Mouse (Mus musculus) embryonic facial prominence, embryonic 14.5 days (tissue): ENCODE results near the gene Zc3h7b. TPM values are rescaled to one million over a fixed set of nuclear protein-coding genes. Genes with fewer than 3 reads are reported as not detected.
A peak's percentile ranks its signal among the peaks of the same experiment; 100 is the strongest.

ENCODE experiments used
- ATAC-seq: fragments of 200-750 bp; cut with Nextera tagmentation; 2 replicates; pipeline ENCODE4 v1.8.0; 2017; ENCODE audit warnings: low read depth, moderate number of reproducible peaks, moderate TSS enrichment
- DNase-seq: peaks from one replicate; pipeline ENCODE4 v3.0.0-alpha.2; 2015; ENCODE audit warnings: low spot score
- H3K27ac ChIP-seq: fragments of 300-500 bp; sonication (generic); replicated peaks from 2 replicates; pipeline ENCODE4 v1.5.1; 2014; ENCODE audit warnings: low read depth, mild to moderate bottlenecking, low read length, moderate library complexity
- H3K27me3 ChIP-seq: fragments of 300-500 bp; sonication (generic); replicated peaks from 2 replicates; pipeline ENCODE4 v1.6.1; 2014; ENCODE audit warnings: low read length; ENCODE audit not compliant: control insufficient read depth, insufficient read depth
- H3K36me3 ChIP-seq: fragments of 300-500 bp; sonication (generic); 2 replicates; pipeline ENCODE4 v1.6.1; 2014; ENCODE audit warnings: low read length, mixed read lengths; ENCODE audit not compliant: control insufficient read depth, insufficient read depth
- H3K4me1 ChIP-seq: fragments of 300-500 bp; sonication (generic); 2 replicates; pipeline ENCODE4 v1.6.1; 2014; ENCODE audit warnings: antibody characterized with exemption, low read length; ENCODE audit not compliant: control insufficient read depth, insufficient read depth
- H3K4me2 ChIP-seq: fragments of 300-500 bp; sonication (generic); 2 replicates; pipeline ENCODE4 v1.6.1; 2014; ENCODE audit warnings: low read depth, mild to moderate bottlenecking, low read length, moderate library complexity, mixed read lengths
- H3K4me3 ChIP-seq: fragments of 300-500 bp; sonication (generic); 2 replicates; pipeline ENCODE4 v1.5.1; 2014; ENCODE audit warnings: low read depth, mild to moderate bottlenecking, low read length
- H3K9ac ChIP-seq: fragments of 300-500 bp; sonication (generic); 2 replicates; pipeline ENCODE4 v1.6.1; 2014; ENCODE audit warnings: low read depth, mild to moderate bottlenecking, low read length, moderate library complexity, mixed read lengths
- H3K9me3 ChIP-seq: fragments of 300-500 bp; sonication (generic); 2 replicates; pipeline ENCODE4 v1.6.1; 2016; ENCODE audit warnings: low read length; ENCODE audit not compliant: control insufficient read depth
- WGBS: fragments of 180-500 bp; shearing (Covaris S2); extraction: QIAGEN DNeasy Blood & Tissue Kit; methylation state at CpG from one replicate; pipeline ENCODE4 v1.1.7; 2014; 5-methylcytosine and 5-hydroxymethylcytosine counted together
- polyA plus RNA-seq: library from polyadenylated mRNA; unstranded; fragments of >200 nt; fragmentation: Nextera tagmentation; extraction: Ambion mirVana; gene quantifications from 2 replicates; pipeline ENCODE4 v1.2.1, GENCODE M21; 2014

The Zc3h7b gene
- polyA plus RNA-seq, 1 experiment from 2014 or later, result 28.7 TPM

- Histone ChIP-seq H3K4me3 (no peak overlapping the region), H3K9ac (no peak overlapping the region), H3K27me3 (no peaks in the 10 kb centered on the region), H3K36me3 (peaks cover 32% of the 10 kb centered on the region), H3K27ac (no peak overlapping the region), H3K4me1 (no peaks in the 10 kb centered on the region), H3K4me2 (no peak overlapping the region), H3K9me3 (no peaks in the 10 kb centered on the region)
- WGBS, result 84% methylated on average over 5 of the region's 5 CpGs
- ATAC-seq, result no peak
- no peak for DNase-seq
Observed at GRCm38 (mm10) chr15:81766439-81766838, 21.6 kb downstream of the Zc3h7b start.

- 55% methylated on average over 11 of the region's 13 CpGs for WGBS
Observed at GRCm38 (mm10) chr15:81769037-81769436, 24.2 kb downstream of the Zc3h7b start.

GRCm38 (mm10) chr15:81772431-81773120 is 27.7 kb downstream of the Zc3h7b start:
- Histone ChIP-seq H3K4me2 (no peak overlapping the region), H3K36me3 (peaks cover 86% of the 10 kb centered on the region), H3K9ac (0 out of 2 replicates have a peak overlapping the region, but pooled peaks have one; percentile 30), H3K9me3 (no peaks in the 10 kb centered on the region), H3K27ac (peak overlapping the region; percentile 70), H3K27me3 (no peaks in the 10 kb centered on the region), H3K4me3 (no peak overlapping the region), H3K4me1 (peaks cover 4% of the 10 kb centered on the region; the same call in 1 of the 2 replicates)
- ATAC-seq (no peak), DNase-seq (peak; percentile 59)
- WGBS, result 36% methylated on average over 20 of the region's 20 CpGs

More at GRCm38 (mm10) chr15:81769037-81769436, 24.2 kb downstream of the Zc3h7b start:
- no peak overlapping the region for H3K4me3 ChIP-seq
- peaks cover 4% of the 10 kb centered on the region; the same call in 1 of the 2 replicates for H3K4me1 ChIP-seq
- no peak overlapping the region for H3K4me2 ChIP-seq
- no peaks in the 10 kb centered on the region for H3K9me3 ChIP-seq
- no peak overlapping the region for H3K9ac ChIP-seq
- ATAC-seq (no peak), DNase-seq (no peak)
- no peak overlapping the region for H3K27ac ChIP-seq
- H3K36me3 ChIP-seq, result peaks cover 51% of the 10 kb centered on the region
- H3K27me3 ChIP-seq, result no peaks in the 10 kb centered on the region

- no peak for ATAC-seq
- DNase-seq, result no peak
- no peak overlapping the region for H3K9ac ChIP-seq
- H3K36me3 ChIP-seq, result peaks cover 93% of the 10 kb centered on the region
- peaks cover 4% of the 10 kb centered on the region; the same call in 1 of the 2 replicates for H3K4me1 ChIP-seq
- H3K4me3 ChIP-seq, result no peak overlapping the region
- H3K27me3 ChIP-seq, result no peaks in the 10 kb centered on the region
- H3K4me2 ChIP-seq, result no peak overlapping the region
- no peak overlapping the region for H3K27ac ChIP-seq
- no peaks in the 10 kb centered on the region for H3K9me3 ChIP-seq
- WGBS, result 88% methylated on average over 15 of the region's 15 CpGs
Observed at GRCm38 (mm10) chr15:81774505-81775171, 29.8 kb downstream of the Zc3h7b start.

- ATAC-seq, result no peak
- 88% methylated on average over 11 of the region's 11 CpGs for WGBS
- peaks cover 99% of the 10 kb centered on the region for H3K36me3 ChIP-seq
- H3K9me3 ChIP-seq, result no peaks in the 10 kb centered on the region
- H3K9ac ChIP-seq, result no peak overlapping the region
- no peaks in the 10 kb centered on the region for H3K27me3 ChIP-seq
- peaks cover 4% of the 10 kb centered on the region; the same call in 1 of the 2 replicates for H3K4me1 ChIP-seq
- no peak overlapping the region for H3K4me2 ChIP-seq
- no peak overlapping the region for H3K27ac ChIP-seq
- H3K4me3 ChIP-seq, result no peak overlapping the region
- no peak for DNase-seq
Observed at GRCm38 (mm10) chr15:81776631-81777422, 32.0 kb downstream of the Zc3h7b start.

GRCm38 (mm10) chr15:81781816-81782215 is 37.0 kb downstream of the Zc3h7b start:
- no peaks in the 10 kb centered on the region for H3K27me3 ChIP-seq
- DNase-seq (no peak), ATAC-seq (no peak)
- no peak overlapping the region for H3K4me3 ChIP-seq
- no peaks in the 10 kb centered on the region for H3K4me1 ChIP-seq
- no peak overlapping the region for H3K4me2 ChIP-seq
- 86% methylated on average over 7 of the region's 7 CpGs for WGBS
- H3K9ac ChIP-seq, result no peak overlapping the region
- H3K9me3 ChIP-seq, result no peaks in the 10 kb centered on the region
- H3K27ac ChIP-seq, result no peak overlapping the region
- H3K36me3 ChIP-seq, result peaks cover 99% of the 10 kb centered on the region

- Histone ChIP-seq H3K4me2 (no peak overlapping the region), H3K27me3 (no peaks in the 10 kb centered on the region), H3K9me3 (no peaks in the 10 kb centered on the region), H3K36me3 (peaks cover 97% of the 10 kb centered on the region), H3K4me3 (no peak overlapping the region), H3K27ac (no peak overlapping the region), H3K4me1 (no peaks in the 10 kb centered on the region), H3K9ac (no peak overlapping the region)
- 69% methylated on average over 5 of the region's 5 CpGs for WGBS
- ATAC-seq, result no peak
- DNase-seq, result no peak
Observed at GRCm38 (mm10) chr15:81784762-81785161, 39.9 kb downstream of the Zc3h7b start.

GRCm38 (mm10) chr15:81785701-81786100 is 40.8 kb downstream of the Zc3h7b start:
- Histone ChIP-seq H3K4me2 (no peak overlapping the region), H3K9me3 (no peaks in the 10 kb centered on the region), H3K27ac (no peak overlapping the region), H3K9ac (no peak overlapping the region), H3K4me1 (no peaks in the 10 kb centered on the region), H3K27me3 (no peaks in the 10 kb centered on the region), H3K36me3 (peaks cover 96% of the 10 kb centered on the region), H3K4me3 (no peak overlapping the region)
- ATAC-seq, result no peak
- WGBS, result 96% methylated on average over 8 of the region's 8 CpGs
- no peak for DNase-seq
